Mouse (Mus musculus) neural tube, embryonic 11.5 days (tissue): ENCODE measurements at regions not wholly inside any gene's neighbourhood (a gene's known extent, or its start where the extent isn't known, plus 50 kb on each side); places are given as distances from the start of the nearest gene placed in this dataset.

Experiments
- ATAC-seq: fragments of 200-750 bp; cut with Nextera tagmentation; 2 replicates; pipeline ENCODE4 v1.8.0; 2017; ENCODE audit warnings: moderate number of reproducible peaks, mild to moderate bottlenecking, moderate TSS enrichment, moderate library complexity; ENCODE audit not compliant: insufficient read depth, low FRiP score, low TSS enrichment
- DNase-seq: peaks from one replicate; pipeline ENCODE4 v3.0.0-alpha.2; 2015; ENCODE audit warnings: low spot score
- H3K27ac ChIP-seq: fragments of 300-500 bp; sonication (generic); 2 replicates; pipeline ENCODE4 v1.5.1; 2014; ENCODE audit warnings: low read depth, mild to moderate bottlenecking, low read length
- H3K27me3 ChIP-seq: fragments of 300-500 bp; sonication (generic); 2 replicates; pipeline ENCODE4 v1.6.1; 2014; ENCODE audit warnings: mild to moderate bottlenecking, low read length, mixed read lengths; ENCODE audit not compliant: control insufficient read depth, insufficient read depth
- H3K36me3 ChIP-seq: fragments of 300-500 bp; sonication (generic); 2 replicates; pipeline ENCODE4 v1.6.1; 2014; ENCODE audit warnings: mild to moderate bottlenecking, low read length, moderate library complexity, mixed read lengths; ENCODE audit not compliant: control insufficient read depth, insufficient read depth
- H3K4me1 ChIP-seq: fragments of 300-500 bp; sonication (generic); 2 replicates; pipeline ENCODE4 v1.6.1; 2014; ENCODE audit warnings: low read length, mixed read lengths; ENCODE audit not compliant: control insufficient read depth, insufficient read depth
- H3K4me2 ChIP-seq: fragments of 300-500 bp; sonication (generic); 2 replicates; pipeline ENCODE4 v1.6.1; 2014; ENCODE audit warnings: low read depth, mild to moderate bottlenecking, moderate library complexity
- H3K4me3 ChIP-seq: fragments of 300-500 bp; sonication (generic); 2 replicates; pipeline ENCODE4 v1.5.1; 2014; ENCODE audit warnings: low read depth, low read length
- H3K9ac ChIP-seq: fragments of 300-500 bp; sonication (generic); 2 replicates; pipeline ENCODE4 v1.6.1; 2014; ENCODE audit warnings: mild to moderate bottlenecking, low read length
- H3K9me3 ChIP-seq: fragments of 300-500 bp; sonication (generic); 2 replicates; pipeline ENCODE4 v1.6.1; 2016; ENCODE audit warnings: low read length; ENCODE audit not compliant: control insufficient read depth
- WGBS: fragments of 180-500 bp; shearing (Covaris S2); extraction: QIAGEN DNeasy Blood & Tissue Kit; methylation state at CpG from one replicate; pipeline ENCODE4 v1.1.7; 2014; 5-methylcytosine and 5-hydroxymethylcytosine counted together

DNA sequence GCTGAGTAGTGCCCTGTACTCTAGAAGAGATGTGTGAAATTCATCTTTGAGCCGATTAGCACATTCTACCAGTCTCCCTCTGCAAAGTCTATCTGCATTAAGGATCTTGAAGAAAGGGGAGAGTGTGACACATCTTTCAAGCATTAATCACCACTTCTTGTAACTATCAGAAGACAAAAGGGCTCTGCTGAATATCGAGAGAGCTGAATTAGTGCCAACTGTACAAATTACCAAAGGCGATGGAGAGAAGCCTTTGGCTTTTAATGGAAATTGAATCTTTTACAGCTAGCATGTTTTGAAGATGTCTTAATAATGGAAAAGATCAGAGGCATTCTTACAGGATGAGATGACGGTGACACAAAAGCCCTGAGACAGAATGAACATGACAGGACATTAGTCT, 97.2 kb upstream of the Pam start:
- WGBS = 78% methylated on average over 4 of the region's 4 CpGs
- H3K4me3 ChIP-seq = no peak overlapping the region
- no peak overlapping the region for H3K4me2 ChIP-seq
- no peak for ATAC-seq
- H3K9ac ChIP-seq = no peak overlapping the region
- no peaks in the 10 kb centered on the region for H3K27me3 ChIP-seq
- no peak for DNase-seq
- no peaks in the 10 kb centered on the region for H3K36me3 ChIP-seq
- peaks cover 9% of the 10 kb centered on the region; the same call in 1 of the 2 replicates for H3K4me1 ChIP-seq
- no peak overlapping the region for H3K27ac ChIP-seq
- no peaks in the 10 kb centered on the region for H3K9me3 ChIP-seq

- ATAC-seq (no peak), DNase-seq (no peak)
- Histone ChIP-seq H3K4me3 (no peak overlapping the region), H3K36me3 (no peaks in the 10 kb centered on the region), H3K27ac (no peak overlapping the region), H3K4me1 (peaks cover 9% of the 10 kb centered on the region; the same call in 1 of the 2 replicates), H3K9ac (no peak overlapping the region), H3K9me3 (no peaks in the 10 kb centered on the region), H3K27me3 (no peaks in the 10 kb centered on the region), H3K4me2 (no peak overlapping the region)
- 66% methylated on average over 8 of the region's 8 CpGs for WGBS
Measured at GRCm38 (mm10) chr1:98192044-98192484, 96.6 kb upstream of the Pam start.

GRCm38 (mm10) chr1:98191331-98191730, 95.9 kb upstream of the Pam start:
- Histone ChIP-seq H3K4me1 (peaks cover 9% of the 10 kb centered on the region; the same call in 1 of the 2 replicates), H3K4me3 (no peak overlapping the region), H3K27me3 (no peaks in the 10 kb centered on the region), H3K4me2 (no peak overlapping the region), H3K36me3 (no peaks in the 10 kb centered on the region), H3K9me3 (no peaks in the 10 kb centered on the region), H3K27ac (no peak overlapping the region), H3K9ac (no peak overlapping the region)
- ATAC-seq (no peak), DNase-seq (no peak)
- 41% methylated on average over 2 of the region's 2 CpGs for WGBS

DNA sequence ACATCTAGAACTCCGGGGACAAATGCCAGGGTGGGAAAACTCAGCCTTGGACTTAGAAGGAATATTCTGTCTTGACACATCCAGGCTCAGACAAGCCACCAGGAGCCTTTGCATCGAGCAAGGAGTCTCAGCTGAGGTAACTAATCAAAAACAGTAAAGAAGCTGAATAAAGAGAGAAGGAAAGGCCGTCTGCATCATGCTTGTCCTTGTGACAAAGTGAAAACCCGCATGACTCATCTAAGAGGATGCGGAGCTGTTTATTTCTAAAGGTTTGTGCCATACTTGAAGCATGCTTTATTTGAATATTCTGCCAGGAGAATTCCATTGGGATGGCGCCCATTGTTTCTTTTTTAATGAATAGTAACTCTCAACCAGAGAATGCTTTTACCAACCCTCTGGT, 95.3 kb upstream of the Pam start:
- Histone ChIP-seq H3K27ac (peak overlapping the region; percentile 56), H3K36me3 (no peaks in the 10 kb centered on the region), H3K4me3 (no peak overlapping the region), H3K4me1 (peaks cover 9% of the 10 kb centered on the region; the same call in 1 of the 2 replicates), H3K9ac (no peak overlapping the region), H3K9me3 (no peaks in the 10 kb centered on the region), H3K4me2 (no peak overlapping the region), H3K27me3 (no peaks in the 10 kb centered on the region)
- no peak for DNase-seq
- 42% methylated on average over 6 of the region's 6 CpGs for WGBS
- peak; percentile 33; the same call in 1 of the 2 replicates for ATAC-seq

DNA sequence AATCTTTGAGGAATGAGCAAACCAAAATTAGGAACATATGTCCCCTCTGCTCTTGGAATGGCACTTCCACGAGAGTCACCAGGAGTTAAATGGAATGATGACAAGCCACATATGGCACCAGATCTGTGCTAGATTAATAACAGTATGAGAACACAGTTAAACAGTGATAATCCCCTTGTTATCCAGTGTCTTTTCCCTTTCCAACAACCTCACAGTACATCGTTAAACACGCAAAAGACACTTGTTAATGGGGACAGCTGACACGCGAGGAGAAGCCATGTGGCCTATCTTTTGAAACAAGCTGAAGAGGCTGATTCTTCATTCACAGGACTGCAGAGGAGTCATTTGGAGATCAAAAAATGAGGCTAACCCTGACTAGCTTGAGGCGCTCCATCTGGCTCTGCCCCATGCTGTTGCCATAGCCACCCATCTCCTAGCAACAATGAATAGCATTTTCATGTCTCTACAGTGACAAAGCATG, 94.6 kb upstream of the Pam start:
- H3K4me1 ChIP-seq = peaks cover 9% of the 10 kb centered on the region; the same call in 1 of the 2 replicates
- no peak overlapping the region for H3K27ac ChIP-seq
- DNase-seq (peak; percentile 73), ATAC-seq (peak; percentile 95)
- no peaks in the 10 kb centered on the region for H3K9me3 ChIP-seq
- H3K36me3 ChIP-seq = no peaks in the 10 kb centered on the region
- H3K4me3 ChIP-seq = no peak overlapping the region
- no peak overlapping the region for H3K4me2 ChIP-seq
- 19% methylated on average over 6 of the region's 6 CpGs for WGBS
- H3K27me3 ChIP-seq = no peaks in the 10 kb centered on the region
- no peak overlapping the region for H3K9ac ChIP-seq

DNA sequence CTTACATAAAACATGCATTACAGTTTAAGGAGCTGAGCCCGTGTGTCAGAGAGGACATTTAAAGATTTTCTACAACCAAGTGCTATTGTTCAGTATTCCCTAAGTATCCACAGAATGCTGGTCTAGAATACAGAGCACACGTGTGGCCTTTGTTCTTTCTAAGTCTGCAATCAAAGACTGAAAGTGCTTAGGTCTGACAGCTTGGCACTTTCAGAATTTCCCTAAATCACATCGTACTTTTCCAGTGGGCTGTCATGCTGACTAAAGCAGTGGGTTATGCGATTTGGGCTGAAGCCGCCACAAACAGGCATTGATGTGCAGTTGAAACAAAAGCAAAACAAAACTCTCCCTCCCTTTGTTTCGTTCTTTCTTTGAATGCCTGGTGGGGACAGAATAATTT, 84.9 kb upstream of the Pam start:
- ATAC-seq = no peak
- DNase-seq = no peak

GRCm38 (mm10) chr1:98179030-98179429, 83.6 kb upstream of the Pam start:
- Histone ChIP-seq H3K27me3 (no peaks in the 10 kb centered on the region), H3K27ac (no peak overlapping the region), H3K36me3 (no peaks in the 10 kb centered on the region), H3K4me2 (no peak overlapping the region), H3K9ac (no peak overlapping the region), H3K4me1 (no peaks in the 10 kb centered on the region), H3K9me3 (no peaks in the 10 kb centered on the region), H3K4me3 (no peak overlapping the region)
- WGBS = 40% methylated on average over 1 of the region's 1 CpGs
- DNase-seq (peak; percentile 42), ATAC-seq (peak; percentile 56; the same call in 1 of the 2 replicates)

More for the DNA sequence above, 84.9 kb upstream of the Pam start:
- Histone ChIP-seq H3K4me3 (no peak overlapping the region), H3K4me2 (no peak overlapping the region), H3K36me3 (no peaks in the 10 kb centered on the region), H3K9me3 (no peaks in the 10 kb centered on the region), H3K27ac (no peak overlapping the region), H3K4me1 (no peaks in the 10 kb centered on the region), H3K9ac (no peak overlapping the region), H3K27me3 (no peaks in the 10 kb centered on the region)
- WGBS = 37% methylated on average over 6 of the region's 6 CpGs

DNA sequence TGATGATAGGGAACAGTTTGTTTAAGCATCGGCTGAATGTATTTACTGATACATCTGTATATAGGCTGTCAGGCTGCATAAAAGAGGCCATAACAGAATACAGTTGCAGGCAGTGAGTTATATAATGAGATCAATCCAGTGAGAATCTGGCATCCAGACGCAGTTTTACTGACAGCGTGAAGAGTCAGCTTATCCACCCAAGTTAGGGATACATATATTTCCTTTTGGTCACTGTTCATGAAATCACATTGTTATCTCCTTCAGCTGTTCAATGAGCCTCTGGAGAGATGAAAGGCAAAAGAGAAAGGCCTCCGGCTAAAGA, 79.3 kb upstream of the Pam start:
- H3K9ac ChIP-seq = no peak overlapping the region
- H3K27ac ChIP-seq = no peak overlapping the region
- ATAC-seq = no peak
- H3K4me1 ChIP-seq = no peaks in the 10 kb centered on the region
- no peak overlapping the region for H3K4me2 ChIP-seq
- DNase-seq = no peak
- no peak overlapping the region for H3K4me3 ChIP-seq
- 72% methylated on average over 4 of the region's 4 CpGs for WGBS
- H3K27me3 ChIP-seq = no peaks in the 10 kb centered on the region
- H3K9me3 ChIP-seq = no peaks in the 10 kb centered on the region
- H3K36me3 ChIP-seq = no peaks in the 10 kb centered on the region

DNA sequence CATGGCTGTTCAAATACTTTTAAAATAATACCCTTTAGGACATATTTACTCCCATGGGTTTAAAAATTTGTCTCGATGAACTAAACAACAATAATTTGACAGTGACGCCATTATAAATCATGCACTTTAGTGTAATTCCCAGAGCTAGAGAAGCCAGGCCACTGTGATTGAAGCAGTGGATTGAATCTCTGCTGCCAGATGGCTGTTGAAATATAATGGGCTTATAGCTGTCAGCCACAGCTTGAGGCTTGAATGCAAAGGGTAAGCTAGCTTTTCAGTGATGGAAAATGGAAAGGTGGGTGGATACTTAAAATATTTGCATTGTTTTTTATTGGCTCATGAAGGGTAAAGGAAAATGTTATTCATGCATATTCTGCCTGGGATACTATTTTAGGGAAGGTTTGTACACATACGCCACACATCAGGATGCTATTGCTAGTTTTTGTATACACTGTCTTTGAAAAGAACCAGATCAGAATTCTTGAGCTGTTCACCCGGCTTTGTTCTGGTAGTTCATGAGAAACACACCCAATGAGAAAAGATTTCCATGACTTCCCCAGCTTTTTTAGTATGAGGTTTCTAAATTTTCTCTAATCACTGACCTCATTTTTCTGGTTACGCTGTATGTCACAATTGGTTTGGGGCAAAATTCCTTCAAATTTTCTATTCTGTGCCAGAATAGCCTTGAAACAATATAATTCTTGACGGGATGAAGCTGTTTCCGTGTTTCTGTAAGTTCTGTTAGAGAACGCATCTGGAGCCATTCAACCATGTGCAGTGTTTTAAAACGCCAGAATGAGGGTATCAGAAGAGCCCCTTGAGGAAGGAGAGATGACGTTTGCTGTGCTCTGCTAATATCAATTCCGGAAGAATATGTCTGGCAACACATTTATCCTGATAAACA, 78.7 kb upstream of the Pam start:
- Histone ChIP-seq H3K27me3 (no peaks in the 10 kb centered on the region), H3K36me3 (no peaks in the 10 kb centered on the region), H3K4me2 (no peak overlapping the region), H3K4me1 (no peaks in the 10 kb centered on the region), H3K4me3 (no peak overlapping the region), H3K9me3 (no peaks in the 10 kb centered on the region), H3K27ac (no peak overlapping the region), H3K9ac (no peak overlapping the region)
- DNase-seq = no peak
- 73% methylated on average over 11 of the region's 11 CpGs for WGBS
- no peak for ATAC-seq
